Mouse (Mus musculus) heart, adult 2 months (tissue): Measurements from ENCODE around the gene Olfr194. TPM values are rescaled to one million over a fixed set of nuclear protein-coding genes. Genes with fewer than 3 reads are reported as not detected.

Experiments used
- DNase-seq, 2 experiments: peaks; one replicate each; pipeline ENCODE4 v3.0.0; 2021
- H3K27ac ChIP-seq: fragments of 200-600 bp; 2 replicates; pipeline ENCODE4 v1.8.1; 2022
- H3K27me3 ChIP-seq: fragments of 200-500 bp; 2 replicates; pipeline ENCODE4 v1.6.1; 2012; ENCODE audit warnings: mild to moderate bottlenecking, low read length, inconsistent platforms, mixed read lengths; ENCODE audit not compliant: control insufficient read depth, insufficient read depth
- H3K36me3 ChIP-seq: fragments of 200-500 bp; 2 replicates; pipeline ENCODE4 v1.6.1; 2012; ENCODE audit warnings: low read length, inconsistent platforms; ENCODE audit not compliant: control insufficient read depth, insufficient read depth
- H3K4me1 ChIP-seq: fragments of 200-500 bp; 2 replicates; pipeline ENCODE4 v1.6.1; 2011; ENCODE audit warnings: low read length; ENCODE audit not compliant: control insufficient read depth, insufficient read depth
- H3K4me3 ChIP-seq: fragments of 200-600 bp; 2 replicates; pipeline ENCODE4 v1.8.1; 2022
- H3K79me2 ChIP-seq: fragments of 200-500 bp; replicated peaks from 2 replicates; pipeline ENCODE4 v1.6.1; 2012; ENCODE audit warnings: mild to moderate bottlenecking, inconsistent platforms, low read length, moderate library complexity, mixed read lengths; ENCODE audit not compliant: control insufficient read depth, insufficient read depth
- H3K9ac ChIP-seq: fragments of 200-500 bp; 2 replicates; pipeline ENCODE4 v1.6.1; 2012; ENCODE audit warnings: low read depth, mild to moderate bottlenecking, control low read depth, inconsistent platforms, low read length, mixed read lengths
- CTCF ChIP-seq: fragments of 200-600 bp; IDR thresholded peaks from 2 replicates; pipeline ENCODE4 v1.8.1; 2022; ENCODE audit warnings: antibody characterized with exemption, mild to moderate bottlenecking, moderate library complexity
- EP300 ChIP-seq: fragments of 200-500 bp; IDR thresholded peaks from 2 replicates; pipeline ENCODE4 v1.6.1; 2011; ENCODE audit warnings: low read depth, low read length, control low read depth; ENCODE audit not compliant: insufficient read depth
- POLR2A ChIP-seq: fragments of 200-500 bp; IDR thresholded peaks from 2 replicates; pipeline ENCODE4 v1.6.1; 2011; ENCODE audit warnings: mild to moderate bottlenecking, low read depth, low read length, control low read depth; ENCODE audit not compliant: insufficient read depth
- WGBS: fragments of 180-500 bp; shearing (Covaris S2); methylation state at CpG from one replicate; pipeline ENCODE4 v1.1.7; 2018; 5-methylcytosine and 5-hydroxymethylcytosine counted together
- intact Hi-C: fragments of 180-260 bp; cut with DNase I; formaldehyde crosslinking; loops from one replicate; pipeline ENCODE4 v1.15.1; 2025
- long read RNA-seq: library from polyadenylated mRNA; stranded (forward); transcript quantifications from one replicate; pipeline ENCODE4 v2.0.0, GENCODE M21; 2021
- polyA plus RNA-seq: library from polyadenylated mRNA; depleted of rRNA; stranded (reverse); fragments of >200 nt; gene quantifications from 2 replicates; pipeline ENCODE4 v1.2.3, GENCODE M21; 2012; rRNA removed
- total RNA-seq, 2 experiments: library from RNA; stranded (reverse); gene quantifications; 2 replicates each; pipeline ENCODE4 v1.2.3; 2021

Gene Olfr194
- not detected for total RNA-seq
- polyA plus RNA-seq: not detected in 2 replicates
- long read RNA-seq: 0 reads

GRCm38 (mm10) chr16:59120969-59121368, at the start of gene Olfr194:
Olfr194 (minus strand) TSS chr16:59121069.
- Histone ChIP-seq H3K4me3 (no peak within 1 kb of the TSS), H3K9ac (no peak within 1 kb of the TSS), H3K36me3 (no peaks in the 10 kb centered on the region), H3K79me2 (no peaks in the 10 kb centered on the region), H3K4me1 (no peaks in the 10 kb centered on the region), H3K27ac (no peak within 1 kb of the TSS), H3K27me3 (no peaks in the 10 kb centered on the region)
- TF ChIP-seq EP300 (no peak), POLR2A (no peak), CTCF (no peak)
- intact Hi-C loops: no loop called here
- no peak for DNase-seq

GRCm38 (mm10) chr16:59170354-59170753, 49.5 kb upstream of the Olfr194 start, which contains the start of gene Olfr196:
Olfr196 (minus strand) TSS chr16:59170454.
- no peak for DNase-seq
- Histone ChIP-seq H3K4me3 (no peak within 1 kb of the TSS), H3K27me3 (no peaks in the 10 kb centered on the region), H3K27ac (no peak within 1 kb of the TSS), H3K4me1 (no peaks in the 10 kb centered on the region), H3K36me3 (no peaks in the 10 kb centered on the region), H3K79me2 (no peaks in the 10 kb centered on the region), H3K9ac (no peak within 1 kb of the TSS)
- TF ChIP-seq EP300: no peak
- no peak for TF ChIP-seq POLR2A
- no peak for TF ChIP-seq CTCF
- WGBS: 53% methylated on average over 3 of the region's 3 CpGs
- intact Hi-C loops: no loop called here

DNA sequence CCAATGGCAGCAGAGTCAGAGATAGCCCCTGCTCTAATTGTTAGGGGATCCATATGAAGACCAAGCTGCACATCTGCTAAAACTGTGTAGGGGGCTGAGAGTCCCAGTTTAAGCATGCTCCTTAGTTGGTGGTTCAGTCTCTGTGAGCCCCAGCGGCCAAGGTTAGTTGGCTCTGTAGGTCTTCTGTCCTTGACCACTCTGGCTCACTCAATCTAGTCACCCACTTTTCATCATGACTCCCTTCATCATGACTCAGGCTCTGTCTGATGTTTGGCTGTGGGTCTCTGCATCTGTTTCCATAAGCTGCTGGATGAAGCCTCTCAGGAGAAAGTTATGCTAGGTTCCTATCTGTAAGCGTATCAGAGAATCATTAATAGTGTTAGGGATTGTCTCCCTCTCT, 31.1 kb upstream of the Olfr194 start:
- Histone ChIP-seq H3K9ac (no peak overlapping the region), H3K27ac (no peak overlapping the region), H3K27me3 (no peaks in the 10 kb centered on the region), H3K4me3 (no peak overlapping the region), H3K36me3 (no peaks in the 10 kb centered on the region), H3K4me1 (no peaks in the 10 kb centered on the region), H3K79me2 (no peaks in the 10 kb centered on the region)
- intact Hi-C loops: no loop called here
- WGBS: 78% methylated on average over 2 of the region's 2 CpGs
- DNase-seq: no peak
- TF ChIP-seq POLR2A: no peak
- TF ChIP-seq CTCF: no peak
- TF ChIP-seq EP300: no peak

GRCm38 (mm10) chr16:59146746-59147145, 25.9 kb upstream of the Olfr194 start, which contains the start of gene Olfr195:
Olfr195 (plus strand) TSS chr16:59147046.
- Histone ChIP-seq H3K4me3 (no peak within 1 kb of the TSS), H3K4me1 (no peaks in the 10 kb centered on the region), H3K9ac (no peak within 1 kb of the TSS), H3K36me3 (no peaks in the 10 kb centered on the region), H3K79me2 (no peaks in the 10 kb centered on the region), H3K27me3 (no peaks in the 10 kb centered on the region), H3K27ac (no peak within 1 kb of the TSS)
- WGBS: 73% methylated on average over 1 of the region's 1 CpGs
- no peak for DNase-seq
- TF ChIP-seq EP300 (no peak), CTCF (no peak), POLR2A (no peak)
- intact Hi-C loops: no loop called here

GRCm38 (mm10) chr16:59141105-59141504, 20.2 kb upstream of the Olfr194 start:
- intact Hi-C loops: no loop called here

DNA sequence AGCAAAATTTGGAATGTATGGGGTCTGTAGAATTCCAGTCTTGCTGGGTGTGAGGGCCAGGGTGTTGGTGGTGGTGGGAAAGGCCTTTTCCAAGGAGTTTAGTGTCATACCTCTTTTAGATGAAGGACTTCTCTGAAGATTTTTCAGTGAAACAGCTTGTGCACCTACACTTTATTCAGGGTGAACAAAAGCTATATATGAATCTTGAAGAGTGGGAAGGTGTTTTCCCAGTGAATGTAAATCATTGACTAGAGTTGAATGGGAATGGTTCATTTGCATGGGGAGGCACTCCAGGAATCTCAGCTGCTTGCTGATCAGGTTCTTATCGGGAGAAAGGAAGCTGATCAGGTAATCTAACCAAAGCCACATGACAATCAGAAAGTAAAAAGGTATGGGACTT, 9.9 kb upstream of the Olfr194 start:
- H3K9ac ChIP-seq: no peak overlapping the region
- no peaks in the 10 kb centered on the region for H3K36me3 ChIP-seq
- no peak overlapping the region for H3K27ac ChIP-seq
- no peaks in the 10 kb centered on the region for H3K79me2 ChIP-seq
- no peak for DNase-seq
- 88% methylated on average over 1 of the region's 1 CpGs for WGBS
- TF ChIP-seq EP300 (no peak), POLR2A (no peak), CTCF (no peak)
- intact Hi-C loops: no loop called here
- no peaks in the 10 kb centered on the region for H3K4me1 ChIP-seq
- H3K4me3 ChIP-seq: no peak overlapping the region
- H3K27me3 ChIP-seq: no peaks in the 10 kb centered on the region

More at GRCm38 (mm10) chr16:59141105-59141504, 20.2 kb upstream of the Olfr194 start:
- no peak for DNase-seq
- Histone ChIP-seq H3K36me3 (no peaks in the 10 kb centered on the region), H3K4me1 (no peaks in the 10 kb centered on the region), H3K79me2 (no peaks in the 10 kb centered on the region), H3K27me3 (no peaks in the 10 kb centered on the region), H3K9ac (no peak overlapping the region), H3K4me3 (no peak overlapping the region), H3K27ac (no peak overlapping the region)
- TF ChIP-seq CTCF (no peak), EP300 (no peak), POLR2A (no peak)
